Mouse (Mus musculus) thymus, adult 2 months (tissue): ENCODE measurements around the gene H2-Ob. TPM values are rescaled to one million over a fixed set of nuclear protein-coding genes. Genes with fewer than 3 reads are reported as not detected.
A peak's percentile ranks its signal among the peaks of the same experiment; 100 is the strongest.

Source experiments
- DNase-seq: peaks from one replicate; pipeline ENCODE4 v3.0.0; 2021
- H3K27ac ChIP-seq: fragments of 200-500 bp; 2 replicates; pipeline ENCODE4 v1.5.1; 2012; ENCODE audit warnings: low read length, control low read depth; ENCODE audit not compliant: control insufficient read depth, insufficient read depth
- H3K27me3 ChIP-seq: fragments of 200-500 bp; 2 replicates; pipeline ENCODE4 v1.6.1; 2012; ENCODE audit warnings: mild to moderate bottlenecking, low read length, moderate library complexity, mixed read lengths; ENCODE audit not compliant: control insufficient read depth, insufficient read depth
- H3K36me3 ChIP-seq: fragments of 200-500 bp; 2 replicates; pipeline ENCODE4 v1.6.1; 2012; ENCODE audit warnings: mild to moderate bottlenecking, low read length, moderate library complexity; ENCODE audit not compliant: control insufficient read depth, insufficient read depth
- H3K4me1 ChIP-seq: fragments of 200-500 bp; replicated peaks from 2 replicates; pipeline ENCODE4 v1.6.1; 2012; ENCODE audit warnings: low read length; ENCODE audit not compliant: control insufficient read depth, insufficient read depth
- H3K4me3 ChIP-seq: fragments of 200-500 bp; 2 replicates; pipeline ENCODE4 v1.5.1; 2012; ENCODE audit warnings: mild to moderate bottlenecking, low read length, control low read depth, moderate library complexity; ENCODE audit not compliant: control insufficient read depth, insufficient read depth
- CTCF ChIP-seq: fragments of 200-500 bp; IDR thresholded peaks from 2 replicates; pipeline ENCODE4 v1.5.1; 2012; ENCODE audit warnings: mild to moderate bottlenecking, control low read depth, low read length, moderate library complexity, borderline replicate concordance; ENCODE audit not compliant: control insufficient read depth, poor library complexity, insufficient read depth; ENCODE audit errors: extremely low read depth
- POLR2A ChIP-seq: fragments of 200-500 bp; IDR thresholded peaks from 2 replicates; pipeline ENCODE4 v1.6.1; 2012; ENCODE audit warnings: mild to moderate bottlenecking, low read length, control low read depth, moderate library complexity; ENCODE audit not compliant: control insufficient read depth, poor library complexity, insufficient read depth; ENCODE audit errors: extremely low read depth
- whole genome bisulfite sequencing: fragments of 180-500 bp; shearing (Covaris S2); methylation state at CpG from one replicate; pipeline ENCODE4 v1.1.7; 2018; 5-methylcytosine and 5-hydroxymethylcytosine counted together
- polyA plus RNA-seq: library from polyadenylated mRNA; depleted of rRNA; stranded (reverse); fragments of >200 nt; gene quantifications from 2 replicates; pipeline ENCODE4 v1.2.3, GENCODE M21; 2012

Gene H2-Ob
- polyA plus RNA-seq, 1 experiment, result 37.5 TPM

GRCm38 (mm10) chr17:34293533-34293932 lies 54.8 kb downstream of the H2-Ob start:
- Histone ChIP-seq H3K4me1 (0 out of 2 replicates have a peak, but pooled peaks cover 3% of the 10 kb centered on the region), H3K4me3 (no peak overlapping the region), H3K27me3 (no peaks in the 10 kb centered on the region), H3K36me3 (no peaks in the 10 kb centered on the region), H3K27ac (no peak overlapping the region; the same call in 1 of the 2 replicates)
- WGBS, result 0% methylated on average over 2 of the region's 2 CpGs
- DNase-seq, result no peak
- TF ChIP-seq CTCF, result no peak
- TF ChIP-seq POLR2A, result no peak

- H3K36me3 ChIP-seq, result no peaks in the 10 kb centered on the region
- H3K4me3 ChIP-seq, result no peak overlapping the region
- 88% methylated on average over 4 of the region's 4 CpGs for WGBS
- H3K4me1 ChIP-seq, result peaks cover 4% of the 10 kb centered on the region
- no peak for DNase-seq
- no peaks in the 10 kb centered on the region for H3K27me3 ChIP-seq
- no peak for TF ChIP-seq POLR2A
- no peak overlapping the region for H3K27ac ChIP-seq
Observed at GRCm38 (mm10) chr17:34294249-34294648, 55.5 kb downstream of the H2-Ob start.

GRCm38 (mm10) chr17:34295307-34295706 lies 56.6 kb downstream of the H2-Ob start:
- no peak overlapping the region for H3K4me3 ChIP-seq
- H3K4me1 ChIP-seq, result peaks cover 7% of the 10 kb centered on the region
- no peak for TF ChIP-seq CTCF
- no peak for TF ChIP-seq POLR2A
- H3K27me3 ChIP-seq, result no peaks in the 10 kb centered on the region
- no peak overlapping the region for H3K27ac ChIP-seq
- no peaks in the 10 kb centered on the region for H3K36me3 ChIP-seq
- no peak for DNase-seq

- TF ChIP-seq CTCF (no peak), POLR2A (no peak)
- Histone ChIP-seq H3K4me3 (no peak overlapping the region), H3K36me3 (no peaks in the 10 kb centered on the region), H3K27me3 (no peaks in the 10 kb centered on the region), H3K27ac (peak overlapping the region; percentile 35; the same call in 1 of the 2 replicates), H3K4me1 (peaks cover 7% of the 10 kb centered on the region)
- peak; percentile 34 for DNase-seq
- 33% methylated on average over 23 of the region's 23 CpGs for WGBS
Observed at GRCm38 (mm10) chr17:34295891-34296794, 57.4 kb downstream of the H2-Ob start.

- DNase-seq, result no peak
- Histone ChIP-seq H3K4me3 (no peak overlapping the region), H3K4me1 (peaks cover 3% of the 10 kb centered on the region), H3K27me3 (no peaks in the 10 kb centered on the region), H3K36me3 (no peaks in the 10 kb centered on the region), H3K27ac (0 out of 2 replicates have a peak overlapping the region, but pooled peaks have one; percentile 18)
- 72% methylated on average over 3 of the region's 3 CpGs for WGBS
- TF ChIP-seq POLR2A, result no peak
Observed at GRCm38 (mm10) chr17:34299356-34299755, 60.7 kb downstream of the H2-Ob start.

GRCm38 (mm10) chr17:34300071-34300470 lies 61.4 kb downstream of the H2-Ob start:
- TF ChIP-seq POLR2A, result no peak
- TF ChIP-seq CTCF, result no peak
- Histone ChIP-seq H3K36me3 (no peaks in the 10 kb centered on the region), H3K27me3 (no peaks in the 10 kb centered on the region), H3K4me1 (peaks cover 6% of the 10 kb centered on the region), H3K27ac (no peak overlapping the region), H3K4me3 (no peak overlapping the region)
- DNase-seq, result no peak
- 97% methylated on average over 8 of the region's 8 CpGs for WGBS

- Histone ChIP-seq H3K27me3 (no peaks in the 10 kb centered on the region), H3K27ac (peak overlapping the region; percentile 74; the same call in 1 of the 2 replicates), H3K36me3 (no peaks in the 10 kb centered on the region), H3K4me1 (peaks cover 6% of the 10 kb centered on the region), H3K4me3 (no peak overlapping the region)
- 82% methylated on average over 23 of the region's 23 CpGs for WGBS
- no peak for DNase-seq
- TF ChIP-seq CTCF (no peak), POLR2A (no peak)
Observed at GRCm38 (mm10) chr17:34300691-34301566, 62.2 kb downstream of the H2-Ob start.
